Comparison of ENCODE assay signal across 8 mouse cellular contexts in the genomic region with DNA sequence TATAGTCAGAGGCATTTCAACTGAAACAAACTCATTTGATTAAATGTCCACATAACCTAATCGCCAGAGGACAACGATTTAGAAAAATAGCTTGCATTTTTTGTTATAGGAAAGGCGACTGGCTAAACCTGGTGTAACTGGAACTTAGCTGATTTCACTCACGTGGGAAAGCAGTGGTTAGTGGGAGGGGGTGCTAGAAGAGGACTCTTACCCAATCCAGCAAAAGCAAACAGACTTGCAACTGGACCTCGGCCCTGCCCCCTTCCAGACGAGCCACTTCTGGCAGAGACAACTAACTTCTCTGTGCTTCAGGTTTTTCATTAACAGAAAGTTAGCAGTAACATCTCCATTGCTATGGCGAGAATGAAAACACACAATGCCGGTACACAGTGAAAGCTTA. TPM values are rescaled to one million over a fixed set of nuclear protein-coding genes. Genes with fewer than 3 reads are reported as not detected.
DNase-seq lines count a peak whose midpoint lies in the region; ATAC-seq and TF ChIP-seq lines count a peak whose summit lies in the region.

No protein-coding gene starts in this region.

- H3K9ac ChIP-seq in forebrain, embryonic 12.5 days = peak overlapping the region; percentile 92

- H3K4me3 ChIP-seq in layer of hippocampus, adult 2 months = peak overlapping the region; percentile 89
- H3K4me3 ChIP-seq in forebrain, embryonic 12.5 days (replicated peaks) = peak overlapping the region; percentile 97

- no peak for DNase-seq in layer of hippocampus, adult 2 months (ENCODE audit: low spot score in 2 of 2)
- DNase-seq in layer of hippocampus, adult 8-10 months (ENCODE audit: low spot score in 2 of 2) = no peak
- peak; percentile 87 to 96 for DNase-seq in kidney, postnatal 25 days
- DNase-seq in layer of hippocampus, adult 9-10 months (ENCODE audit: low spot score) = no peak
- no peak for DNase-seq in layer of hippocampus, adult 18-20 months (ENCODE audit: low spot score in 2 of 2)
- DNase-seq in spleen, postnatal 36 days (ENCODE audit: low spot score in 2 of 2) = no peak

- no peaks in the 10 kb centered on the region for H3K9me3 ChIP-seq in forebrain, embryonic 12.5 days

- no peak for ATAC-seq in forebrain, embryonic 12.5 days (ENCODE audit: low FRiP score)
- ATAC-seq in megakaryocyte progenitor cell, adult 5-6 weeks (replicated peaks; ENCODE audit: poor library complexity) = peak; percentile 20; the same call in 1 of the 2 replicates

- H3K36me3 ChIP-seq in forebrain, embryonic 12.5 days (replicated peaks) = peaks cover 18% of the 10 kb centered on the region

- no peak for TF ChIP-seq CTCF in layer of hippocampus, adult 2 months (conservative IDR thresholded peaks at IDR 0.05)

- WGBS in forebrain, embryonic 12.5 days = 55% methylated on average over 8 of the region's 8 CpGs

- peak overlapping the region; percentile 73 for H3K4me2 ChIP-seq in forebrain, embryonic 12.5 days

- no peaks in the 10 kb centered on the region for H3K27me3 ChIP-seq in forebrain, embryonic 12.5 days

- H3K4me1 ChIP-seq in forebrain, embryonic 12.5 days = peaks cover 30% of the 10 kb centered on the region

- no peak overlapping the region for H3K27ac ChIP-seq in layer of hippocampus, adult 2 months
- H3K27ac ChIP-seq in forebrain, embryonic 12.5 days = no peak overlapping the region

RNA-seq across cellular contexts. Expression of a gene that starts 1.2 kb away (rescaled TPM):
- 10 to 100 TPM; 44.6 to 47.5 TPM for total RNA-seq in layer of hippocampus, adult 2 months (2021)
- 10 to 100 TPM; 39.6 to 49.2 (median 44.0) TPM for total RNA-seq in layer of hippocampus, adult 8-10 months (2022)
- polyA plus RNA-seq in forebrain, embryonic 12.5 days (2016; fragmentation: Nextera tagmentation; extraction: Ambion mirVana) = 123 and 129 TPM in 2 replicates
- total RNA-seq in megakaryocyte progenitor cell, adult 5-6 weeks (2015) = 78.9 and 81.7 TPM in 2 replicates
- 54.2 and 60.2 TPM in 2 replicates for total RNA-seq in megakaryocyte progenitor cell, adult 5-6 weeks (2017)
- 10 to 100 TPM; 51.6 to 52.4 TPM for total RNA-seq in layer of hippocampus, adult 18-20 months (2021)

RNA-seq across cellular contexts. Expression of a gene that starts 1.3 kb away (rescaled TPM):
- 1 to 10 TPM; 9.2 TPM for total RNA-seq in layer of hippocampus, adult 2 months (2021)
- total RNA-seq in layer of hippocampus, adult 8-10 months (2022) = 10 to 100 TPM in 2 of 4 experiments, 1 to 10 TPM in 2; 7.9 to 13.1 (median 10.5) TPM
- polyA plus RNA-seq in forebrain, embryonic 12.5 days (2016; fragmentation: Nextera tagmentation; extraction: Ambion mirVana) = 158 and 163 TPM in 2 replicates
- 6.7 and 10.0 TPM in 2 replicates for total RNA-seq in megakaryocyte progenitor cell, adult 5-6 weeks (2015)
- 4.9 and 7.2 TPM in 2 replicates for total RNA-seq in megakaryocyte progenitor cell, adult 5-6 weeks (2017)
- 1 to 10 TPM; 8.6 to 8.7 TPM for total RNA-seq in layer of hippocampus, adult 18-20 months (2021)

RNA-seq across cellular contexts. Expression of a gene that starts 15.4 kb away (rescaled TPM):
- 1 to 10 TPM; 2.0 to 3.1 TPM for total RNA-seq in layer of hippocampus, adult 2 months (2021)
- 1 to 10 TPM; 1.7 to 4.1 (median 2.8) TPM for total RNA-seq in layer of hippocampus, adult 8-10 months (2022)
- polyA plus RNA-seq in forebrain, embryonic 12.5 days (2016; fragmentation: Nextera tagmentation; extraction: Ambion mirVana) = 0.27 and 0.42 TPM in 2 replicates
- total RNA-seq in megakaryocyte progenitor cell, adult 5-6 weeks (2015) = not detected in 2 replicates
- total RNA-seq in megakaryocyte progenitor cell, adult 5-6 weeks (2017) = not detected in 2 replicates
- 1 to 10 TPM; 1.4 to 2.5 TPM for total RNA-seq in layer of hippocampus, adult 18-20 months (2021)

RNA-seq across cellular contexts. Expression of a gene that starts 23.2 kb away (rescaled TPM):
- total RNA-seq in layer of hippocampus, adult 2 months (2021) = 10 to 100 TPM; 20.1 to 23.2 TPM
- 10 to 100 TPM; 19.0 to 30.4 (median 24.5) TPM for total RNA-seq in layer of hippocampus, adult 8-10 months (2022)
- 19.0 and 19.2 TPM in 2 replicates for polyA plus RNA-seq in forebrain, embryonic 12.5 days (2016; fragmentation: Nextera tagmentation; extraction: Ambion mirVana)
- total RNA-seq in megakaryocyte progenitor cell, adult 5-6 weeks (2015) = 14.4 and 16.3 TPM in 2 replicates
- 13.5 and 15.8 TPM in 2 replicates for total RNA-seq in megakaryocyte progenitor cell, adult 5-6 weeks (2017)
- 10 to 100 TPM; 21.1 to 22.1 TPM for total RNA-seq in layer of hippocampus, adult 18-20 months (2021)

RNA-seq across cellular contexts. Expression of a gene that starts 23.6 kb away (rescaled TPM):
- total RNA-seq in layer of hippocampus, adult 2 months (2021) = 1 to 10 TPM; 3.1 to 3.2 TPM
- 1 to 10 TPM; 3.3 to 5.1 (median 4.2) TPM for total RNA-seq in layer of hippocampus, adult 8-10 months (2022)
- polyA plus RNA-seq in forebrain, embryonic 12.5 days (2016; fragmentation: Nextera tagmentation; extraction: Ambion mirVana) = 1.1 and 1.2 TPM in 2 replicates
- total RNA-seq in megakaryocyte progenitor cell, adult 5-6 weeks (2015) = 1.7 and 1.8 TPM in 2 replicates
- 2.2 and 3.4 TPM in 2 replicates for total RNA-seq in megakaryocyte progenitor cell, adult 5-6 weeks (2017)
- 1 to 10 TPM; 3.7 to 4.0 TPM for total RNA-seq in layer of hippocampus, adult 18-20 months (2021)

Comparison
In these comparisons a context has a peak if more than half of its experiments do, and no peak if none do; other contexts are left out.
1. DNase-seq: peak in kidney, postnatal 25 days (2 of 2); none in layer of hippocampus, adult 2 months (0 of 2), layer of hippocampus, adult 8-10 months (0 of 2), layer of hippocampus, adult 9-10 months (single experiment), layer of hippocampus, adult 18-20 months (0 of 2) and spleen, postnatal 36 days (0 of 2).